Mouse (Mus musculus): ENCODE data around the gene Adipor1. TPM values are rescaled to one million over a fixed set of nuclear protein-coding genes. Genes with fewer than 3 reads are reported as not detected.
"Not testable (repeated sequence)": the region's sequence is repeated elsewhere in the genome, so short reads cannot be mapped to it uniquely, and the experiment has no call there.

The Adipor1 gene
- polyA plus RNA-seq, 1 experiment = 65.7 TPM

DNA sequence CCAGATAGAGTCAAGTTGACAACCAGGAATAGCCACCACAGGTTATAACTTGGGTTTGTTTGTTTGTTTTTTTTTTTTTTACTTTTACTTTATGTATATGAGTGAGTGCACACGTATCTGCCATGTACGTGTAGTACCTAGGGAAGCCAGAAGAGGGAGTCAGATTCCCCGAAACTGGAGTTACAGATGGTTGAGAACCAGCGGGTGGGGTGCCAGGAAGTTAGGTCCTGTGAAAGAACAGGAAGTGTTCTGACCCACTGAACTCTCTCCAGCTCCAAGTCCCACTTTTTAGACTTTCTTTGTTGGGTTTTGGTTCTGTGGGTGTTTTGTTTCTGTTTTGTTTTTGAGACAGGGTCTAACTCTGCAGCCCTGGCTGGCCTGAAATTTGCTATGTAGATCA, 20.2 kb downstream of the Adipor1 start:
- Histone ChIP-seq H3K27me3 (ENCODE audit: control insufficient read depth, insufficient read depth, insufficient read length) (no peaks in the 10 kb centered on the region), H3K79me3 (ENCODE audit: low read depth) (no peaks in the 10 kb centered on the region), H3K4me3 (ENCODE audit: insufficient read depth, poor library complexity, severe bottlenecking) (no peak overlapping the region), H3K36me3 (ENCODE audit: control insufficient read depth, insufficient read depth) (peaks cover 27% of the 10 kb centered on the region), H3K79me2 (ENCODE audit: control insufficient read depth, insufficient read depth) (no peaks in the 10 kb centered on the region), H3ac (ENCODE audit: control insufficient read depth, insufficient read length, low read depth) (no peak overlapping the region)
- no peak for TF ChIP-seq USF1 (IDR thresholded peaks at IDR 0.05; ENCODE audit: low read depth)
- no peak for TF ChIP-seq CEBPB (IDR thresholded peaks at IDR 0.05; ENCODE audit: low read depth)
- TF ChIP-seq MAX (IDR thresholded peaks at IDR 0.05) = no peak
- TF ChIP-seq MYOG (IDR thresholded peaks at IDR 0.05; ENCODE audit: control insufficient read depth, extremely low read depth, insufficient read length) = no peak
- TF ChIP-seq MYOD1 (IDR thresholded peaks at IDR 0.05; ENCODE audit: control insufficient read depth, insufficient read length, low read depth) = no peak
- no peak for TF ChIP-seq FOSL1 (IDR thresholded peaks at IDR 0.05; ENCODE audit: insufficient read depth, low read length, poor library complexity, severe bottlenecking)
- TF ChIP-seq CTCF (IDR thresholded peaks at IDR 0.05; ENCODE audit: control insufficient read depth, insufficient read depth, insufficient read length) = no peak

DNA sequence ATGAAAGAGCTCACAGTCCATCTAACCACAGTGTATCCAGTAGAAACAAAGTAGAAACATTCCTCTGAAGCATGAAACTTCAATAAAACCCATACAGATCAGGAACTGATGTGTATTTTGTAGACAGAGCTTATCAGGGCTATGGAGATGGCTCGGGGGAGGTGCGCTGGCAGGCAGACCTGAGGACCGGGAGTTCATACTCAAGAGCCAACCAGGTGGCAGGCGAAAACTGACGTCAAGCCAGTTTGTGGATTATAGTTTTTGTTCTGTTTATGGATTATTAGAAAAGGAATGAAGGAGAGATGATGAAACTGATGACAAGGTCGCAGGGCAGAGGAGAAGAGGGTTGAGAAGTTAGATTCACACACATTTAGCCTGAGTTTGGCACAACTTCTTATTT, 25.3 kb downstream of the Adipor1 start:
- Histone ChIP-seq H3ac (ENCODE audit: control insufficient read depth, insufficient read length, low read depth) (no peak overlapping the region), H3K4me3 (ENCODE audit: insufficient read depth, poor library complexity, severe bottlenecking) (no peak overlapping the region), H3K36me3 (ENCODE audit: control insufficient read depth, insufficient read depth) (no peaks in the 10 kb centered on the region), H3K79me2 (ENCODE audit: control insufficient read depth, insufficient read depth) (no peaks in the 10 kb centered on the region), H3K79me3 (ENCODE audit: low read depth) (no peaks in the 10 kb centered on the region), H3K27me3 (ENCODE audit: control insufficient read depth, insufficient read depth, insufficient read length) (no peaks in the 10 kb centered on the region)
- TF ChIP-seq MYOD1 (IDR thresholded peaks at IDR 0.05; ENCODE audit: control insufficient read depth, insufficient read length, low read depth) (no peak), CTCF (IDR thresholded peaks at IDR 0.05; ENCODE audit: control insufficient read depth, insufficient read depth, insufficient read length) (no peak), CEBPB (IDR thresholded peaks at IDR 0.05; ENCODE audit: low read depth) (no peak), MAX (IDR thresholded peaks at IDR 0.05) (no peak)

DNA sequence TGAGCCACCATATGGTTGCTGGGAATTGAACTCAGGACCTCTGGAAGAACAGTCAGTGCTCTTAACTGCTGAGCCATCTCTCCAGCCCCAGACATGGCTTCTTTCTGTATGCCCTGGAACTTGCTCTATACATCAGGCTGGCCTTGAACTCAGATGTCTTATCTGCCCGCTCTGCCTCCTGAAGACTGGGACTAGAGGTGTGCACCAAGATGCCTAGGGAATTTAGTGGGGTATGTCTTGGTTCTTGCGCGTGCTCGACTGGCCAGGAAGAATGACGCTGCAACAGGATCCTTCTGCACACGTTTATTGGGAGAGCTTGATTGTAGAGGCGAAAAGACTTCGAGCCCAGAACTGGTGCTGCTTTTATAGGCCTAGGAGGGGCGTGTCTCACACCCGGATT, 26.6 kb downstream of the Adipor1 start:
- H3K36me3 ChIP-seq (ENCODE audit: control insufficient read depth, insufficient read depth); H3ac ChIP-seq (ENCODE audit: control insufficient read depth, insufficient read length, low read depth); H3K79me3 ChIP-seq (ENCODE audit: low read depth); H3K4me3 ChIP-seq (ENCODE audit: insufficient read depth, poor library complexity, severe bottlenecking); H3K27me3 ChIP-seq (ENCODE audit: control insufficient read depth, insufficient read depth, insufficient read length); H3K79me2 ChIP-seq (ENCODE audit: control insufficient read depth, insufficient read depth): not testable (repeated sequence)

DNA sequence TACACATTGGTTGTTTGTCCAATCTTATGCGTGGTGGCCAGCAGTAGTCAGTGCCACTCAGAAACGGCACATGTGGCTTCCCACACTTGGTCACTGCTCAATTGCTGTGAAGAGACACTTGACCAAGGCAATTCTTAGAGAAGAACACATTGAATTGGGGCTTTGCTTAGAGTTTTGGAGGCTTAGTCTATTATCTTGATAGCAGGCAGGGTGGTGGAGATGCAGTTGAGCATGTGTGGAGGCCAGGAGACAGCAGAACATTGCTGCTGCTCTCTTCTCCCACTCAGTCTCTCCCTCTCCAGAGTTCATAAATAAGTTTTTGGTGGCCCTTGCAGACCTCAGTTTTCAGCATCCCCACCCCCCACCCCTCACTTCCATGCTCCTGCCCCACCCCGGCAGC, 27.2 kb downstream of the Adipor1 start:
- H3K79me2 ChIP-seq (ENCODE audit: control insufficient read depth, insufficient read depth) = no peaks in the 10 kb centered on the region
- H3K27me3 ChIP-seq (ENCODE audit: control insufficient read depth, insufficient read depth, insufficient read length) = no peaks in the 10 kb centered on the region
- H3K4me3 ChIP-seq (ENCODE audit: insufficient read depth, poor library complexity, severe bottlenecking) = no peak overlapping the region
- no peaks in the 10 kb centered on the region for H3K36me3 ChIP-seq (ENCODE audit: control insufficient read depth, insufficient read depth)
- no peaks in the 10 kb centered on the region for H3K79me3 ChIP-seq (ENCODE audit: low read depth)
- TF ChIP-seq MYOD1 (IDR thresholded peaks at IDR 0.05; ENCODE audit: control insufficient read depth, insufficient read length, low read depth) (no peak), FOSL1 (IDR thresholded peaks at IDR 0.05; ENCODE audit: insufficient read depth, low read length, poor library complexity, severe bottlenecking) (no peak)
- H3ac ChIP-seq (ENCODE audit: control insufficient read depth, insufficient read length, low read depth) = no peak overlapping the region

DNA sequence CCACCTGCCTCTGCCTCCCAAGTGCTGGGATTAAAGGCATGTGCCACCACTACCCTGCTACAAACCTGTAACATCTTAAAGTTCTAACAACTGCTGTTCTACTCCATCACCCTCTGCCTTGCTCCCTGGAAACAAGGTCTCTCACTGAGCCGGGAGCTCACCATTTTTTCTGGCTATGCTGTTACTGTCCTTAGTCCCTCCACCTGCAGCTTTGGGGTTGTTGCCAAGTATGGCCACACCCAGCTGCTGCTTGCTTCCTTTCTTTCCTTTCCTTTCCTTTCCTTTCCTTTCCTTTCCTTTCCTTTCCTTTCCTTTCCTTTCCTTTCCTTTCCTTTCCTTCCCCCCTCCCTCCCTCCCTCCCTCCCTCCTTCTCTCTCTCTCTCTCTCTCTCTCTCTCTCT, 28.1 kb downstream of the Adipor1 start:
- not testable (repeated sequence) for H3K79me2 ChIP-seq (ENCODE audit: control insufficient read depth, insufficient read depth); H3K36me3 ChIP-seq (ENCODE audit: control insufficient read depth, insufficient read depth); H3ac ChIP-seq (ENCODE audit: control insufficient read depth, insufficient read length, low read depth); H3K79me3 ChIP-seq (ENCODE audit: low read depth); H3K4me3 ChIP-seq (ENCODE audit: insufficient read depth, poor library complexity, severe bottlenecking); H3K27me3 ChIP-seq (ENCODE audit: control insufficient read depth, insufficient read depth, insufficient read length)

DNA sequence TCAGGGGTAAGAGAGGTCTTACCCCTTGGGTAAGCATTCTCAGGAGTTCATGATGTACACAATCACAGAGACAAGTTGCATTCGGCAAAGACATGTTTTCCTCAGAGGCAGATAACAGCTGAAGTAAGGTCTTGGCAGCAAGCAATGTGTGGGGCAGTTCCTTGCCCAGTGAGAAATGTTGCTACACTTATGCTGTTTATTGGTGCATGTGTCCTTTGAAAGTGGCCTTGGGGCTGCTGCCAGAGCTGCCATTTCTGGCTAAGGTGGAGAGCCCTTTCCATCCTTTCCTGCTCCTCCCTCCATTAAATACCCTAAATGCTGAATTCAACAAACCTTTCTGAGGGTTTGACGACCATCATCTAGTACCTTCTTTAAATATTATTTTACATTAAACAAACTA, 30.2 kb downstream of the Adipor1 start:
- no peak for TF ChIP-seq MAX (IDR thresholded peaks at IDR 0.05)
- TF ChIP-seq MYOG (IDR thresholded peaks at IDR 0.05; ENCODE audit: control insufficient read depth, extremely low read depth, insufficient read length) = no peak
- no peak for TF ChIP-seq CTCF (IDR thresholded peaks at IDR 0.05; ENCODE audit: control insufficient read depth, insufficient read depth, insufficient read length)
- no peak for TF ChIP-seq MYOD1 (IDR thresholded peaks at IDR 0.05; ENCODE audit: control insufficient read depth, insufficient read length, low read depth)
- TF ChIP-seq USF1 (IDR thresholded peaks at IDR 0.05; ENCODE audit: low read depth) = no peak
- no peak for TF ChIP-seq CEBPB (IDR thresholded peaks at IDR 0.05; ENCODE audit: low read depth)
- TF ChIP-seq FOSL1 (IDR thresholded peaks at IDR 0.05; ENCODE audit: insufficient read depth, low read length, poor library complexity, severe bottlenecking) = no peak
- no peaks in the 10 kb centered on the region for H3K79me2 ChIP-seq (ENCODE audit: control insufficient read depth, insufficient read depth)
- H3ac ChIP-seq (ENCODE audit: control insufficient read depth, insufficient read length, low read depth) = no peak overlapping the region
- no peaks in the 10 kb centered on the region for H3K27me3 ChIP-seq (ENCODE audit: control insufficient read depth, insufficient read depth, insufficient read length)
- H3K36me3 ChIP-seq (ENCODE audit: control insufficient read depth, insufficient read depth) = no peaks in the 10 kb centered on the region
- H3K79me3 ChIP-seq (ENCODE audit: low read depth) = no peaks in the 10 kb centered on the region
- H3K4me3 ChIP-seq (ENCODE audit: insufficient read depth, poor library complexity, severe bottlenecking) = no peak overlapping the region

DNA sequence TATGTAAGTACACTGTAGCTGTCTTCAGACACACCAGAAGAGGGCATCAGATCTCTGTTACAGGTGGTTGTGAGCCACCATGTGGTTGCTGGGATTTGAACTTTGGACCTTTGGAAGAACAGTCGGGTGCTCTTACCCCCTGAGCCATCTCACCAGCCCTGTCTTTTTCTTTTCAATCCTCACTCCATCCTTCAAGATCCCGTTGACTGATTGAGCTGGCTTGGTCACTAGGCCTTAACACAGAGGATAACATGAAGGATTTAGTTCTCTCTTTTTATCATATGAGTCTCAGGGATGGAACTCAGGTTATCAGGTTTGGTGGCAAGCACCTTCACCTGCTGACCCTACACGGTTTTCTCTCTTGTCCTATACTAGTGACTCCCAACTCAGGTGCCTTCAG, 33.4 kb downstream of the Adipor1 start:
- not testable (repeated sequence) for H3K4me3 ChIP-seq (ENCODE audit: insufficient read depth, poor library complexity, severe bottlenecking); H3K27me3 ChIP-seq (ENCODE audit: control insufficient read depth, insufficient read depth, insufficient read length); H3K79me3 ChIP-seq (ENCODE audit: low read depth); H3ac ChIP-seq (ENCODE audit: control insufficient read depth, insufficient read length, low read depth); H3K79me2 ChIP-seq (ENCODE audit: control insufficient read depth, insufficient read depth); H3K36me3 ChIP-seq (ENCODE audit: control insufficient read depth, insufficient read depth)
